Mouse (Mus musculus): ENCODE measurements at regions not wholly inside any gene's neighbourhood (a gene's known extent, or its start where the extent isn't known, plus 50 kb on each side); places are given as distances from the start of the nearest gene placed in this dataset.

- DNase-seq (ENCODE audit: low read depth, low spot score): no peak
Measured at GRCm38 (mm10) chr11:19585228-19585627, 338.9 kb upstream of the Spred2 start.

GRCm38 (mm10) chr11:19592506-19593355 lies 331.4 kb upstream of the Spred2 start:
- DNase-seq (ENCODE audit: low read depth, low spot score): no peak

GRCm38 (mm10) chr11:19595107-19595506 lies 329.1 kb upstream of the Spred2 start:
- DNase-seq (ENCODE audit: low read depth, low spot score): no peak

GRCm38 (mm10) chr11:19596336-19596735 lies 327.8 kb upstream of the Spred2 start:
- no peak for DNase-seq (ENCODE audit: low read depth, low spot score)

GRCm38 (mm10) chr11:19599433-19599832 lies 324.7 kb upstream of the Spred2 start:
- DNase-seq (ENCODE audit: low read depth, low spot score): no peak

GRCm38 (mm10) chr11:19601216-19601938 lies 322.8 kb upstream of the Spred2 start:
- DNase-seq (ENCODE audit: low read depth, low spot score): no peak

- DNase-seq (ENCODE audit: low read depth, low spot score): no peak
Measured at GRCm38 (mm10) chr11:19602496-19602895, 321.7 kb upstream of the Spred2 start.

GRCm38 (mm10) chr11:19605602-19606001 lies 318.6 kb upstream of the Spred2 start:
- DNase-seq (ENCODE audit: low read depth, low spot score): no peak

GRCm38 (mm10) chr11:19606943-19607342 lies 317.2 kb upstream of the Spred2 start:
- no peak for DNase-seq (ENCODE audit: low read depth, low spot score)

GRCm38 (mm10) chr11:19607941-19608340 lies 316.2 kb upstream of the Spred2 start:
- peak; percentile 43 for DNase-seq (ENCODE audit: low read depth, low spot score)

GRCm38 (mm10) chr11:19608523-19608922 lies 315.7 kb upstream of the Spred2 start:
- DNase-seq (ENCODE audit: low read depth, low spot score): no peak

- no peak for DNase-seq (ENCODE audit: low read depth, low spot score)
Measured at GRCm38 (mm10) chr11:19610559-19610958, 313.6 kb upstream of the Spred2 start.

- DNase-seq (ENCODE audit: low read depth, low spot score): no peak
Measured at GRCm38 (mm10) chr11:19611217-19611616, 313.0 kb upstream of the Spred2 start.

- DNase-seq (ENCODE audit: low read depth, low spot score): no peak
Measured at GRCm38 (mm10) chr11:19616520-19616919, 307.7 kb upstream of the Spred2 start.

- no peak for DNase-seq (ENCODE audit: low read depth, low spot score)
Measured at GRCm38 (mm10) chr11:19619494-19619893, 304.7 kb upstream of the Spred2 start.

GRCm38 (mm10) chr11:19631055-19631695 lies 293.0 kb upstream of the Spred2 start:
- no peak for DNase-seq (ENCODE audit: low read depth, low spot score)

- no peak for DNase-seq (ENCODE audit: low read depth, low spot score)
Measured at GRCm38 (mm10) chr11:19632477-19632876, 291.7 kb upstream of the Spred2 start.

GRCm38 (mm10) chr11:19633621-19634020 lies 290.6 kb upstream of the Spred2 start:
- DNase-seq (ENCODE audit: low read depth, low spot score): peak; percentile 18

- no peak for DNase-seq (ENCODE audit: low read depth, low spot score)
Measured at GRCm38 (mm10) chr11:19641153-19641552, 283.0 kb upstream of the Spred2 start.

GRCm38 (mm10) chr11:19644116-19644795 lies 279.9 kb upstream of the Spred2 start:
- DNase-seq (ENCODE audit: low read depth, low spot score): peak; percentile 9

- no peak for DNase-seq (ENCODE audit: low read depth, low spot score)
Measured at GRCm38 (mm10) chr11:19645106-19645505, 279.1 kb upstream of the Spred2 start.

- DNase-seq (ENCODE audit: low read depth, low spot score): no peak
Measured at GRCm38 (mm10) chr11:19651522-19651921, 272.7 kb upstream of the Spred2 start.

Measured in ZHBTc4 (cell line).